Mouse (Mus musculus) CD8-positive naive resting alpha-beta T cell, adult 2 months (primary cell): ENCODE measurements around the gene Sh3bgrl2.

Experiments used
- DNase-seq, 2 experiments: peaks; one replicate each; pipeline ENCODE4 v3.0.0; 2022; ENCODE audit warnings: low read depth in 2 of 2, low spot score in 2 of 2

The Sh3bgrl2 gene

GRCm38 (mm10) chr9:83587116-83587515 lies 39.0 kb downstream of the Sh3bgrl2 start:
- DNase-seq: no peak

DNA sequence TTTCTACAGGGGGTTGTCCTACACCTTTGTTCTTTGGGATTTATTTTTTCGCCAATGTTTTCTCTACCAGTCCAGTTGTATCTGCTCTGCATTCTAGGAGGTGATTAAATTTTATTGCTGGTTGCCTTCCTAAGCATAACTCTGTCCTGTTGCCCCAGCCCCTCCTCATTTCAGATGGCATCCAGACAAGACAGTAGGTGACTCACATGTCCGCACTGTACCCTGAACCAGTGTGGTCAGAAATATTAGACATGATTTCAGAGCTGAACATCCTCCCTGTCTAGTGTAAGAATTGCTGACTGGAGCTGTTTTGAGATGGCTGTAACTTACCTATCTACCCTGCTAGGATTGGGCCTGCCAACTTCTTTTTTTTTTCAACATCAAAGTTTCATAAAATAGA lies 40.9 kb downstream of the Sh3bgrl2 start:
- DNase-seq: no peak

GRCm38 (mm10) chr9:83589680-83590467 lies 41.7 kb downstream of the Sh3bgrl2 start:
- DNase-seq: no peak

GRCm38 (mm10) chr9:83591848-83592456 lies 43.8 kb downstream of the Sh3bgrl2 start:
- no peak for DNase-seq

DNA sequence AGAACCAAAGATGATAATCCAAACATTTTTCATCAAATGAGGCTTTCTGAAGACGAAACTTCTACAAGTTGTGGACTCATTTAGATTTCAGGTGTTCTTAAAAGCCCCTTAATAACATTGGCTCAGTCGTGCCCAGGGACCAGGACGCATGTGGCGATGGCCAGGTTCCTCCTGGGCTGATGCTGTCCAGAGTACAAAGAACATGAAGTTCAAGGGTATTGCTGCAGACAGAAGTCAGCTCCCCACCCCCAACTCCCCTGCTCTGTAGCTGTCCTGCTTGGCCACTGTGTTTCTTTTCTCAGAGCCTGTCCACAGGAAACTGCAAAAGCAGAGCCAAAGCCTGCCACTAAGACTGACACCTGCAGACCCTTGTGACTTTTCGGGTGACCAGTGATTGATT lies 45.7 kb downstream of the Sh3bgrl2 start:
- no peak for DNase-seq

- DNase-seq: no peak
These were observed 48.0 kb downstream of the Sh3bgrl2 start for GRCm38 (mm10) chr9:83596132-83596531.

DNA sequence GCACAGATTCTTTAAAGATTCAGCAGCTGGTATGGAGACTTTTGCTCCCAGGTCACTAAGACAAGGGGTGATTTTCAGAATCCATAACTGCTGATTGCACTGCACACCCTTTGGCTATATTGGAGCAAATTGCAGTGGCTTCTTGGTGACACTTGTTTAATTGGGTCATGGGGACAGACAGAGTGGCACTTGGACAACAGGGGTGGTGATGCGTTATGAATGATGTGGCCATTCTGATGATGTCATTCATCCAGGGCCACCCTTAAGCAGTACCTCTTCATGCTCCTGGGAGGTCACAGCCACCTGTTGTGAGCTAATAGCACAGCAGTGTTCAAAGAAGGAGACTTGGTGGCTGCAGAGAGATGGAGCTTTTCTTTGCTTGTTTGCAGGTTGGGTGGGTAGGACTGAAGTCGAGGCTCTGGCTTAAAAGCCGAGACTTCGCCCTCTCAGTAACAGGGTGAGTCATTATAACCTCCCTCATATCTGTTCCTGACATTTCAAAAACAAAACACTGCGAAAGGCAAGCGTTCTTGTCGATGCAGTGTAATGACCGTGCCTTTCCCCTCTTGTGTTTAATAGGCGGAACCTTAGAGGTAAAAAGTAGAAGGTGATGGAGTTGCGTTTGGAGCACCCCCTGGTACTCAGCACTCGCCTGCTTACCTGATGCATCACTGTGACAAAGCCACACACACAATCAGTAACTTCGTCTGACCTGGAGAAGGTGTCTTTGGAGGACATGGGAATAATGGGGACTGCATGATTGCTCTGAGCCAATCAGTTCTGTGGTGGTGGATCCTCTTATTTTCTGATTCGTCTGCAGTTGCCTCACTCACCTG lies 48.7 kb downstream of the Sh3bgrl2 start:
- no peak for DNase-seq

GRCm38 (mm10) chr9:83598047-83598446 lies 49.9 kb downstream of the Sh3bgrl2 start:
- no peak for DNase-seq

GRCm38 (mm10) chr9:83599505-83599904 lies 51.4 kb downstream of the Sh3bgrl2 start:
- DNase-seq: no peak

DNA sequence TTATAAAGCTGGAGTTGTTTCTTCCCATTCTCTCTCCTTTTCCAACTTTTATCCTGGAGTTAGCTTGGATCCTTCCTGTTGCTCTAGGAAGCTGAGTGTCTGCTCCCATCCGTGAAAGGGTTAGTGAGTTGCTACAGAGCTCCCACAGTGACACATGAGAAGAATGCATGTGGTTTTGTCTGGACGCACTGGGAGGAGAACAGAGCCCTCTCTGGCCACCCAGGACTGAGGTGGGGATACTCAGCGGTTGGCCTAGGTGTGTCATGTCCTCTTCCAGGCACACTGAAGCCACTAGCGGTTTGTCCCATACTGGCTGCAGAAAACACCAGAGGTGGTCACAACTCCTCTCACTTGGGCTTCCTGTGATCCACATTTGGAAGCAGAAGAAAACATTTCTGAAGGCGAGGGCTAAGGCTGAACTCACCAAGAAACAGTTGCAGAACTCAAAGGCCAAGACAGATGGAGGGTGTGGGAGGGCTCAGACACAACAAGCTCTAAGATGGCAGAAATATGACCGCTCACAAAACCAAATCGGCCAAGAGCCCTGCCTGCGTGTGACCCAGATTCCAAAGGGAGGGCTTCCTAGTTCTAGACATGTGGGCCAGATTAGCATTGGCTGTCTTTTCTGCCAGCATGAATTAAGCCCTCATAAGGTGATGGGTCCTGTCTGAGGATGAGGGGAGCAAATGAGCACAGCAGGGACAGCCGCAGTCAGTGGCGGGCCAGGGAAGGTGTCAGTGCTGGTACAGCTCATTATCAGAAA lies 52.3 kb downstream of the Sh3bgrl2 start:
- DNase-seq: no peak

DNA sequence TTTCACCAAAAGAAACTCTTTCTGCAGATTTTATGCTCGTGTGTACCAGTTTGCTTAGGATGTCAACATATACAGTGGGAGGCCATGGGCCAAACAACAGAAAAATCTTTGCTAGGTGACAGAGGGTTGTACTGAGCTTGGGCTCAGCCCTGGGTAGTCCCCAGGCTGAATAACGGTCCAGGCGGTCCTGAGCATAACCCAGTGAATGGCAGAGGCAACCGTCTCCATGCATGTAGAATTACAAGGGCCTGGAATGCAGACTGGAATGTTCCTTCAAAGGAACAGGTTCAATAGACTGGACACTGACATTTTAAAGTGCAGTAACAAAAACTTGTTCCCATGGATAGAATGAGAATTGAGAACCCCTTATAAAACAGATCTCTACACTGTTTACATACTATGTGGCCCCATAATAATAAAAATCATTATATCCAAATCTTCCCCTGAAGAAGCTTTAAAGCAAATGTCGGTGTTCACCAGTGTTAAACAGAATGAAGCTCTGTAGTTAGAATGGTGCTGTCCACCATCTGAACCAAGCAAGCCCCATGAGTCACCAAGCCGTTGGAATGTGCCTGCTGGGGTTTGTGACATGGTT lies 54.1 kb downstream of the Sh3bgrl2 start:
- DNase-seq: no peak

DNA sequence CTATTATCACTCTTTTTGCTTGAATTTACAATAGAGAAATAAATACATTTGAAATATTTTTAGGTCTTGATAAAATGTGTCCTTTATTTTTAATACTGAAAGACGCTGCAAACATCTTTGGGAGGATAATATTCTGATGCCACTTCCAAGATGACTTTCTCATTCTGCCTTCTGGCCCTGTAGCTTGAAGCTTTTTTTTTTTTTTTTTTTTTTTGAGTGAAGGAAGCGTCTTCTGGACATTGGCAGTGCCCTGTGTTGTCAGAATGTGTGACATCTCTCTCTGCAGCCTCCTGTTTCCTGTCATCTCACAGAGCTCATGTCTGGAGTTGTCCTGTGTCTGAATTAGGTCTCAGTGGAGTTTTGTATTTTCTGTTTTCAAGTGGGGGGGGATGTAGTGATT lies 55.0 kb downstream of the Sh3bgrl2 start:
- no peak for DNase-seq

- no peak for DNase-seq
These were observed 57.9 kb downstream of the Sh3bgrl2 start for GRCm38 (mm10) chr9:83605886-83606640.

- no peak for DNase-seq
These were observed 60.0 kb downstream of the Sh3bgrl2 start for GRCm38 (mm10) chr9:83608135-83608534.

DNA sequence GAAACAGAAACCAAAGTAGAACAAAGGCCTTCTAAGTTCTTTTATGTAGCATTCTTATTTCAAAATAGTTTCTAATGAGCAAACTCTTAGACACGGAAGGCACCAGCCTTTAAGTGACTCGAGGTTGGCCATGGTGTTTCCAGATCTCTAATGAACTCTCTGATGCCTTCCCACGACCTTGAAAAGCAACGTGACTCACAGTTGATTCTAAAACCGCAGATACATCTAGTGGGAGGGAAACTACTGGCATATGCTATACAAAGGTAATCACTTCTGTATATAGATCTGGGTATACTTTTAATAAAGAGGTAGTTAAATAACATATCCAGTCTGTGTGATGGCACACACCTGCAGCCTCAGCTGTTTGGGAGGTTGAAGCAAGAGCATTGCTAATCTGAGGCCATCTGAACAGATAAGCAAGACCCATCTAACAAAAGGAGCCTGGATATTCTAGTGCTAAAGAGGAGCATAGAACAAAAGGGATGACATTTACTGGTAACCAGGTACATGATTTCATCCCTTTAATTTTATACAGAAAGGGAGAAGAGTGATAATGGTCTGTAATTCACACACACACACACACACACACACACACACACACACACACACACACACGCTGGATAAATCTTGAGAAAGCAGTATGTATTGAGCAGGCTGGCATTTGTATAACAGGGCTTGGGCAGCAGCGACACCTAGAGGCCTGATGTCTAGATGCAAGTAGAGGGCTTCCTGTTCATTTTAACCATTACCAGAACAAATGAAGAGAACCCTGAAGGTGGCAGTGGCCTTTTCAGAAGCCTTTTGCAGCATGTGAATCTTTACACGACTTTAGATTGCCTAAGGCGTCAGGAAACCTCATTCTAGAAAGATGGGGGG lies 61.5 kb downstream of the Sh3bgrl2 start:
- DNase-seq: peak; percentile 39 to 49

GRCm38 (mm10) chr9:83615912-83616585 lies 67.9 kb downstream of the Sh3bgrl2 start:
- DNase-seq: no peak

GRCm38 (mm10) chr9:83616586-83617081 lies 68.5 kb downstream of the Sh3bgrl2 start:
- no peak for DNase-seq

DNA sequence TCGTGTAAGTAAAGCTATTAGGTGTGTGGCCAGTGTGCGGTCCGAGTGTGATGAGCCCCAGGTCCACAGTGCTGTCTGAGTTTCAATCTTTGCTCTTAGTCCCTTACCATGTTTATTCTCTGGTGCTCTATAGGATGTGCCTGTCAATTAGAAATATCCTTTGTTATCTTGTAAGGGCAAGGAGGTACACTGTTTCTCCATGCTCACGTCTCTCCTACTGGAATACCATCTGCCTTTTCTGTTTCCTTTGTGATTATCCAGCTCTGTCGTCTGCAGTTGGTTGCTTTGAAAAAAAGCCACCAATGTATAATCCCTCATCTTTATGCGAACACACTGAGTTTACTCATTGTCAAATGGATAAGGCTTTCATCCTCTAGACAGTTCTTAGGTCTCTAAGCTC lies 75.3 kb downstream of the Sh3bgrl2 start:
- no peak for DNase-seq
